Mouse (Mus musculus) left cerebral cortex, adult 2 months (tissue): ENCODE data around the gene Gm3435. TPM values are rescaled to one million over a fixed set of nuclear protein-coding genes. Genes with fewer than 3 reads are reported as not detected.
"Not testable (repeated sequence)": the region's sequence is repeated elsewhere in the genome, so short reads cannot be mapped to it uniquely, and the experiment has no call there.

Experiments used
- DNase-seq, 2 experiments: peaks; one replicate each; pipeline ENCODE4 v3.0.0; 2021 to 2022; ENCODE audit warnings: low spot score in 2 of 2, mixed read lengths in 1 of 2; ENCODE audit errors: extremely low spot score in 1 of 2
- H3K27ac ChIP-seq: fragments of 200-600 bp; 2 replicates; pipeline ENCODE4 v1.8.1; 2022
- H3K4me3 ChIP-seq: fragments of 200-600 bp; 2 replicates; pipeline ENCODE4 v1.8.1; 2022
- CTCF ChIP-seq: fragments of 200-600 bp; IDR thresholded peaks from 2 replicates; pipeline ENCODE4 v1.8.1; 2022; ENCODE audit warnings: antibody characterized with exemption, mild to moderate bottlenecking, moderate library complexity
- intact Hi-C: fragments of 180-260 bp; cut with DNase I; formaldehyde crosslinking; loops from one replicate; pipeline ENCODE4 v1.15.1; 2025
- total RNA-seq, 2 experiments: library from RNA; stranded (reverse); gene quantifications; 2 replicates each; pipeline ENCODE4 v1.2.3; 2021

Gene Gm3435
- total RNA-seq, 2 experiments from 2014 or later, result 2.4 to 3.0 TPM

DNA sequence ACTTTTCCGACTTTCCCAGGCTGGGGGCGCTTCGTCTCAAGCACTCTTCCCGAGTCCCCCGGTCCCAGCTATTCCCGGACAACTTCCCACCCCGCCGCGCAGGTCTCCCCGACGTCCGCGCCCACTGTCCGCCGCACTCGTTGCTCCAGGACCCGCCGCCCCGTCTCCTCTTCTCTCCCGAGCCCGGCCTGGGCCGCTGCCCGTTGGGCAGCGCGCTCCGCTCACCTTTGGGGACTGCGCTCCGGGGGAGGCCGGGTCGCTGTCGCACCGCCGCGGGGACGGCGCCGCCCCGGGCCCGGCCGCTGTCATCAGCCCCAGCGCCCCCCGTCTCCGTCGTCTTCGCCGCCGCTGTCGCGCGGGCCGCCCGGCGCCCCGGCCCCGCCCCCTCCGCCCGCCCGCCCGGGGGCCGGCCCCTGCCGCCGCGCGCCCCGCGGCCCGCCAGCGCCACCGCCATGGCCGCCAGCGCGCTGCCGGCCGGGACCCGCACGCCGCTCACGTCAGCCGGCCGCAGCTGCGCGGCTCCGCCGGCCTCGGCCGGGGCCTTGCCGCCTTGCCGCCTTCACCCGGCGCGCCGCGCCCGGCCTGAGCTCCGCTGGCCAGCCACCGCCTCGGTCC, 14.0 kb downstream of the Gm3435 start:
- H3K27ac ChIP-seq, H3K4me3 ChIP-seq, DNase-seq, intact Hi-C loops: not testable (repeated sequence)

DNA sequence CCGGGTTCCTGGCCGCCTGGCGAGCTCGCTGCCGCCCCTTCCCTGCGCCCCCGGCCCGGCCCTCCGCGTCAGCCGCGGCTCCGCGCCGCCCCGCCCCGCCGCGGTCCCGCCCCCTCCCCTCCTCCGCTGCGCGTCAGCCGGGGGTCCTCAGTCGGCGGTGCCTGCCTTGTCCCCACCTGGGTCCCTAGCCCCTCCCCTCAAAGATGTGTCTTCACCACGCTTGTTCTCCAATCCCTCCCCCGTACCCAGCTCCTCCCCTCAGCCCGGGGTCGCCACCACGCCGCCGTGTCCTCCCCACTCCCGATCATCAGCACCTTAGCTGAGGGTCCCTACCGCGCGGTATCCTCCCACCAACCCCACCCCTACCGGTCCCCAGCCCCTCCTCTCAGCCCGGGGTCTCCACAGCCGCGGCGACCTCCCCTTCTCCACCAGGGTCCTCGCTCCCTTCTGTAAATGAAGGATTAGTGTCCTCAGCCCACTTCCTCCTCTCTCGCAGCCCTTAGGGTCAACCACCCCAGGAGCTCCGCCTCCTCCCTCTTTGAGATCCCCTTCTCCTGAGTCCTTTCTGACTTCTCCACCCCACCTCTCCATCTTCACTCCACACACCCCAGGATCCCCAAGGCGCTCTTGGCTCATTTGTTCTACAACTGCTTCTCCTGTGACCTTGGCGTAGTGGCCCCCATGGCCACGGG, 14.7 kb downstream of the Gm3435 start:
- intact Hi-C loops, H3K27ac ChIP-seq, H3K4me3 ChIP-seq, DNase-seq: not testable (repeated sequence)

DNA sequence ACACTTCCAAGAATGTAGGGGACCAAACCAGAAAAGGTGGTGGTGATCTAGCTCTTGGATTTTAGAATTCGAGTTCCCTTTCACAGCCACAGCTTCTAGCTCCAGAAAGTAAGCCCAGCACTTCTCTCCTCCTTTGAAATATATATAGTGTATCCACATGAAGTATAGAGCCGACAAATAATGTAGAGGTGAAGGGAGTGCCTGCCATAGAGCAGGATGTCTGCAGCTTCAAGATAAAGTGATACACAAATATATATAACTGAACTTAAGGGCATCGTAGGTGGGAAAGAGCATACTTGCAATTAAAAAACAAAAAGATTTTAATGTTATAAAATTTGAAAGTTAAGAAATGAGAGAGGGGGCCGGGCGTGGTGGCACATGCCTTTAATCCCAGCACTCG, 15.5 kb downstream of the Gm3435 start:
- H3K27ac ChIP-seq, DNase-seq, H3K4me3 ChIP-seq, intact Hi-C loops: not testable (repeated sequence)

DNA sequence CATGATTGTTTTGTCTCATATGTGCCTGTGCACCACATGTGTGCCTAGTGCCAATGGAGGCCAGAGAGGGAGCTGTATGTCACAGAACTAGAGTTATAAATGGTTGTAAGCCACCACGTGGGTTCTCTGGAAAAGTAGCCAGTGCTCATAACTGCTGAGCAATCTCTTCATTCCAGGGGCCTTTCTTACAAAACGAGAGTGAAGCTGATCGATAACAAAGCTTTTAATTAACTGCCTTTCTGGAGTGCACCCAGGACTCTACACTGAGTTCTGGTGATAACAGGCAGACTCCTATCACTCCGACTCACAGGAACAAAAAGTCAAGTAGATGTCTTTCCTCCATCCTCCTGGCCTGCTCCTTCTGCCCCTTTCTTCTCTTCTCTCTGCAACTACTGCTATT, 21.4 kb downstream of the Gm3435 start:
- DNase-seq, intact Hi-C loops, H3K27ac ChIP-seq, H3K4me3 ChIP-seq: not testable (repeated sequence)

DNA sequence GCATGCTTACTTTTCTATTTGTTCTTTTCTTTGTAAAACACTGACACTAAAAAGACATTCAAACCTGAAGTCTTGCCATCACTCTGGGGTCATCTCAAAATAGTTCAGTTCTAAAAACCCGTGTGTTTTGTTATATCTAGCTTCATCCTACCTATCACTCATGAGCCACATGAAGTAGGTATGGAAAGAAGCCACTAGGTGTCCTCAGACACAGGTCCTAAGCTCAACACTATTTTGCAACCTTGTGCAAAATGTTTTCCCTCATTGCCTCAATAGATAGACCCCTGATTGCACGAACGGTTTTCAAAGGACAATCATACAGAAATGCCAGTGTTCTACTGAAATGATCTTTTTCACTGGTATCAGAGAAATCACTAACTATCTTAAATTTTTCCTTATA, 30.5 kb downstream of the Gm3435 start:
- DNase-seq, H3K27ac ChIP-seq, H3K4me3 ChIP-seq, intact Hi-C loops: not testable (repeated sequence)

DNA sequence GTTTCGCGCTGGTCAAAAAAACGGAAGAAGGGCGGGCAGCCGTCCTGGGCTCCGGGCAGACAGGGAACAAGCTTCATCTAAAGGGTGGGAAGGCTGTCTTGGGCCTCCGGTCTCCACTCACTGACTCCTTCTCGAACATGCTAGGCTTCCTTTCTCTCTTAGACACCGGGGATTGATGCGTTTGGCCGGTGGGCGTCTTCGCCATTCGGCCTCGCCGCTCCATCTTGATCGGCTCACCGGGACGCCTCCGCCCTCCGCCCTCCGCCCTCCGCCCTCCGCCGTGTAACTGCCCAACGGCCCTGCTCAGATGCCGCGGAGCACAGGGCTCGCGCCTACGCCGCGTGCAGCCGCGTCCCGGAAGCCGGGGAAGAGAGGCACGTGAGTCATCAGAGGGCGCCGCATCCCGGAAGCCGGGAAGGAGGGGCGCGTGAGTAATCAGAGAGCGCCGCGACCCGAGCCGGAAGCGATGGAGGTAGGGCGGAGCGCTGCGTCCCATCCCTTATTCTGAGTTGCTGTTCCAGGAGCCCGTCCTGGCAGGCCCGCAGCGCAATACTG, 31.3 kb downstream of the Gm3435 start, which contains the start of the genes Ermard, Tcte3 and Gm3448:
TSS of gene Ermard (plus strand) at position 34 of the 555 bp plus-strand sequence.
TSS of gene Tcte3 (minus strand) at position 314 of the 555 bp plus-strand sequence.
TSS of gene Gm3448 (minus strand) at position 363 of the 555 bp plus-strand sequence.
- H3K27ac ChIP-seq, intact Hi-C loops: not testable (repeated sequence)
- DNase-seq, result peak; percentile 14 to 39
- peak within 1 kb of the TSS; percentile 26; the same call in 1 of the 2 replicates for H3K4me3 ChIP-seq

DNA sequence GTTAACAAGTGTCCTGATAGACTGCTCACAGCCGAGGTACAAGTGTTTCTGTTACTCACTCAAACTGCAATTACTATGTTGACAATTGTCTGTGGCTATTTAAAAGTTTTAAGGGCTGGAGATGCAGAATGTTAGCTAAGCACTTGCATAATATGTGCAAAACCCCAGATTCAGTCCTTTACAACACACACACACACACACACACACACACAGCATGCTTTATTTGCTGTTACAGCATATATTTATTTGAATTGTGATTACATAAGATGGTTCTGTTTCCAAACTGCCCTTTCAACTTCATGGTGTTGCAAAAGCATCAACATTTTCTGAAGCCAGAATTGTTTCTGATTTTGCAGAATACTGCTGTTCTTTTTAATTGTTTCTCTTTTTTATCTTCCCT, 40.4 kb downstream of the Gm3435 start:
- H3K4me3 ChIP-seq, DNase-seq, H3K27ac ChIP-seq, intact Hi-C loops: not testable (repeated sequence)

DNA sequence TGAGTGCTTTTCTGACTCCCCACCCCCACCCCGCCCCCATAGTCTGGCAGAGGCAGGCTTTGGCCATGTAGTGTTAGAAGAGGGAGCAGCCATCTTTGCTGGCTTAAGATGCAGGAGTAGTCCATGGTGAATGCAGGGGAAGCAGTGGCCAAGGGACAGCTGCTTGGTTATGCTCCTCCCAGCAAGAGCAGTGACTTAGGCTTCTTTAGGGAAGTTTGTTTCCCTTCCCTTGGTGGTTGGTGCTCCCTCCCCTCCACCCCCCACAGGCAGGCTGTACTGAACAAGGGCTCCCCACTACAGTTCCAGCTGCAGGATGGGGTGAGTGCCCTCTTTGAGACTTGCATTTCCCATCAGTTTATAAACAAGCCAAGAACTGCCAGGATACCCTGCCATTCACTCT, 42.8 kb downstream of the Gm3435 start:
- H3K27ac ChIP-seq, DNase-seq, H3K4me3 ChIP-seq, intact Hi-C loops: not testable (repeated sequence)

DNA sequence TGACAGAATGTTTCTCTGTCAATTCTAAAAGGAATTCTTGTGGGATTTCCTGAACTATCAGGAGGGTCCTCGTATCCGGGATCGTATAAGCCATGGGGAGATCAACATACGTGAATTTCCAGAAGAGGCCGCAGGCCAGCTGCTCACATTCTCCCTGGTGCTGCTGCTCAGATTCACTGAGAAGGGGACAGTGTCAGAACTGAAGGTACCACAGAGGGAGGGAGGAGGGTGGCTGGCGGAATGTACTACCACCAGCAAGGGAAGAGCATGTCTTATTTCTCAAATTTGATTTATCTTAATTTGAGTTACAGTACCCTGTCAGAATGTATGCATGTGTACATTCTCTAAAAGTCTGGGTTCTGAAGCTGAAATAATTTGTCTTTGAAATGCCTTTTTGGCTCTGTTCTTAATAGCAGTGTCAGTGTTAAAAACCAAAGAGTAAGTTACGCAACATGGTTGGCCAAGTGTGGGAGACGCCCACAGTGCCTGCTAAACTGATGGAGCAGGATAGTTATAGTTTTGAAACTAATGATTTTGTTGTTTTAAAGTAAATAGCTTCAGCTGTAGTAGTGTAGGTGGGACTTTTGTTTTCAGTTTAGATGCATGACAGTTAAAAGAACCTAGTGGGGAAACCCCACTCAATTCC, 43.3 kb downstream of the Gm3435 start:
- DNase-seq, H3K27ac ChIP-seq, intact Hi-C loops, H3K4me3 ChIP-seq: not testable (repeated sequence)

DNA sequence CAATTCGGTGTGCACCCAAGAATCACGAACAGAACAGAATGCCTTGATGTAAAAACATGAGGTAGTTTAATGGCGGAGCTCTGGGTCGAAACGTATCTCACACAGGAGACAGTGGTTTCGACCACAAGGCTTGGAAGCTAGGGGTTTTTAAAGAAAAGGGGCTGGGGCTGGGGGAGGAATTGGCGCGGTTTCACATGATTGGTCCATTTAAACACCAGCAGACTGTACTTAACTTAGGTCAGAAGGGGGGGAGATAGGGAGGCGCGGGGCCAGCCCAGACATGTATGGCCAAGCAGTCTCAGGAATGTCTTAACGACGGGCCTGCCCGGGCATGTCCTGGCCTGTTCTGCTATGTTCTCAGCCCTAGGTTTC, 43.8 kb downstream of the Gm3435 start:
- DNase-seq, result peak in 1 of 2 experiments; percentile 6
- H3K27ac ChIP-seq, H3K4me3 ChIP-seq, intact Hi-C loops: not testable (repeated sequence)

DNA sequence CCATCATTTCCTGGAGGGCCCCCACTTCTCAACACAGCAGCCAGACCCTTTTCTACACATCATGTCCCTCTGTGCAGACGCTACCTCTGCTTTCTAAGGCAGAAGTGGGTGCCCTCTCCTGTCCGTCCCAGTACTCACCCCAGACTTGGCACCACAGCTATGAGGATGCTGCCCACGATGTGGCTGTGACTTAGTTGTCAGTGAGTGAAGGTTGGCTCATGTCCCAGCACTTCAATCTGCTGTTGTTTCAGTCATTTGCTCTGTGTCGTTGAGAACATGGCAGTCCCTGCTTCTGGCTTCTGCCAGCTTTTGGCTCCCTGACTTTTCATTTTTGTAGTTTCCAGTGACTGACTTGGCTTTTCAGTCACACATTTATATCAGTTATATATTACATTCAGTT, 45.9 kb downstream of the Gm3435 start:
- no peak overlapping the region for H3K4me3 ChIP-seq
- DNase-seq, result no peak
- H3K27ac ChIP-seq, result no peak overlapping the region
- no peak for TF ChIP-seq CTCF
- intact Hi-C loops, result no loop called here

DNA sequence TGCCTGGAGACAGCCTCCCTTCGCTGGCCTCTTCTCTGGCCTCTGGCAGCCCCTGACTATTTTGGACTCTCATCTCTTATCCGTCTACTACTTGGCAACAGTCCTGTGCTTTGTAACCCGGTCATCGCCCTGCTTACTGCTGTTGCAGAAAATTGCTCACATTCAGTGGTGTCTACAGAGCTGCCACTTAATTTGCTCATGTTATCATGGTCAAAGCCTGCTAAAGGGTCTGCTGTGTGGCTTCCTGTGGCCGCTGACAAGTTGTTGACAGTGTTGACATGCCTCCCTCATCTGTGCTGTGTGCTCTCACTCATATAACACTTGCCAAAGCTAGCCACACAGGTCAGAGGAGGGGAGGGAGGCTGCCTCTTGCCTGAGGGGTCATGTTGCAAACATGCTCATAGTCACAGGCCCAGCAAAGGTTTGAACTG, 48.2 kb downstream of the Gm3435 start:
- intact Hi-C loops, result no loop called here
- TF ChIP-seq CTCF, result no peak
- no peak for DNase-seq
- Histone ChIP-seq H3K4me3 (no peak overlapping the region), H3K27ac (no peak overlapping the region)
